Mouse (Mus musculus) mouse embryonic stem cell (cell line): ENCODE results near the gene Ccdc158.

Experiments
- in situ Hi-C, 2 experiments: fragments of 300-500 bp; cut with MboI; formaldehyde crosslinking; loops; 1 replicate in 1 of 2; 3 replicates in 1 of 2; pipeline ENCODE4 v1.14.3; 2019 to 2020; ENCODE audit warnings: low sequenced_read_pairs in 2 of 2, low pct_unique_long_range_greater_than_20kb in 1 of 2, mixed read lengths in 1 of 2; ENCODE audit not compliant: unreplicated experiment in 1 of 2

Gene Ccdc158

DNA sequence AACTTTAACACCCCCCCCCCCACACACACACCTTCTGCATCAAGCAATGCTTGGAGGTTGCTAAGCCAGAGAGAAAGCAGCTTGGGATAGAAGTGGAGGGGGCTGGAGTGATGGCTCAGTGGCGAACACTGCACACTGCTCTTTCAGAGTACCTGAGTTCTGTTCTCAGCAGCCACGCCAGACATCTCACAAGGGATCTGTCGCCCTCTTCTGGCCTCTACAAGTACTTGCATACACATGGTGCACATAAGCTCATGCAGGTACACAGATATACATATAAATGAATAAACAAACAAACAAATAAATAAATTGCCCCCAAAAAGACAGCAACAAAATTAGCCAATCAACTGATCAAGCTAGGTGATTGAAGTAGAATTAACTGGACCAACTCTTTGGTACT, 18.7 kb upstream of the Ccdc158 start:
- in situ Hi-C loops = no loop called here

DNA sequence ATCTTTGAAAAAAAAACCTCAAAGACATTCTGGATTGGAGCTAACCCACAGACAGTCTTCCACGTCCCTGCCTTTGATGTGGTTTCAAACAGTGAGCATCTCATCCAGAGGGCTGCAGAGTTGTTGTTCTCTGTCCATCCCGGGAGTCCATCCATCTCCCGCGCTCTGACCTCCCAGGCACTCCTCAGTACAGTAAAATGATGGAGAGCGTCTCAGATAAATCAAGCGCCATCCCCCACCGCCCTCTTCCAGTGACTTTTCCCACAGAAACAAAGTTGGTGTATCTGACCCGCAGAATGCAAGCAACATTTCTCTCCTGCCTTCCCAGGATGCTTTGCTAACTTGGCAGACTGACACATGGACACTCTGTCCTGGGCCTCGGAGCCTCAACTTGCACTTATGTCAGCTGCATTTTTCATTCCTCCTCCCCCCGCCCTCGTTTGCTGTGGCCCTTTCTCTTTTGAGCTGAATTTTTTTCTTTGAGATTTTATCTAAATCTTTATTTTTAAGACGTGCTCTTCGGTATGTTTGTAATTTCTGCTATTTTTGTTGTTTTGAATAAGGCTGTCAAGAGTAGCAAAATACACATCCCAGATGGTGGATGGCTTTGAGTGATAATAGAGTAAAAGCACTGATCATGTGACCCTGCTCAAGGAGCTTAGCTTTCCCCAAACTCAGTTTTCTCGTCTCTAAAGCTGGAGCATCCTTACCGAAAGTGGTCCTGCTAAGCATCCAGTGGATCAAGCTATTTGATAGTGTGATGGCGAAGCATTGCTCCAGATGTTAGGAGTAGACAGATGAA, 17.3 kb upstream of the Ccdc158 start:
- in situ Hi-C loops = no loop called here

DNA sequence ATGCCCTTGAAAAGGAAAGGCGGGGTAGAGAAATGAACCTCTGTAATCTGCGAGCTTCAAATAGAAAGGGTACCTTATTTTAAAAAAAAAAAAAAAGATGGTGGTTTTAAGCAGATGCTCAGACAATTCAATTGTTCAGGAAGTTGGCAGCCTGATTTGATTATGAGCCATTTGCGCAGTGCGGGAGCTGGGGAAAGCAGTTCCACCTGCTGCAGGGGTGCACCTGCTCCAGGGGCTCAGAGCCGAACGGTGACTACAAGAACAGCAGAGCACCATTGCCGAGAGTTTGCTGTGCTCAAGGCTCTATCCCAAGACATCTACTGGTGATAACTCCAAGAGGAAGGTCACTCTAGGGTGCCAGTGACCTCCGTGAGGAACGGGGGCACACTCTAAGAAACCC, 13.5 kb upstream of the Ccdc158 start:
- in situ Hi-C loops = no loop called here

DNA sequence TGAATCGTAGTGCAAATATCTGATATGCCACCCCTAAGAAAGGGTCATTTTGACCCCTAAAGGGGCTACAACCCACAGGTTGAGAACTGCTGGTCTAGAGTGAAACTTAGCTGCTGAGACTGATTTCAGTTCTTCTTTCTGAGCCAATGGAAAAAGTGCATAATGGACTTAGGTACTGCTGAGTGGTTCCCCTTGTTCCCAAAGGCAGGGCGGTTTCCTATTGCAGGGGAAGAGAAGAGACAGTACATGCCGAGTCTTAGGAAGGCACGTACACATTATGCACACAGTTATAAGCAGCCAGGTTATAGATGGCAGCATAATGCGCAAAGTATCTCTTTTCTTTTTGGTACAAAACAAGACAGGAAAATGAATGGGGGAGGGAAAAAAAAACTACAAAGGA, 13.1 kb upstream of the Ccdc158 start:
- in situ Hi-C loops = no loop called here

DNA sequence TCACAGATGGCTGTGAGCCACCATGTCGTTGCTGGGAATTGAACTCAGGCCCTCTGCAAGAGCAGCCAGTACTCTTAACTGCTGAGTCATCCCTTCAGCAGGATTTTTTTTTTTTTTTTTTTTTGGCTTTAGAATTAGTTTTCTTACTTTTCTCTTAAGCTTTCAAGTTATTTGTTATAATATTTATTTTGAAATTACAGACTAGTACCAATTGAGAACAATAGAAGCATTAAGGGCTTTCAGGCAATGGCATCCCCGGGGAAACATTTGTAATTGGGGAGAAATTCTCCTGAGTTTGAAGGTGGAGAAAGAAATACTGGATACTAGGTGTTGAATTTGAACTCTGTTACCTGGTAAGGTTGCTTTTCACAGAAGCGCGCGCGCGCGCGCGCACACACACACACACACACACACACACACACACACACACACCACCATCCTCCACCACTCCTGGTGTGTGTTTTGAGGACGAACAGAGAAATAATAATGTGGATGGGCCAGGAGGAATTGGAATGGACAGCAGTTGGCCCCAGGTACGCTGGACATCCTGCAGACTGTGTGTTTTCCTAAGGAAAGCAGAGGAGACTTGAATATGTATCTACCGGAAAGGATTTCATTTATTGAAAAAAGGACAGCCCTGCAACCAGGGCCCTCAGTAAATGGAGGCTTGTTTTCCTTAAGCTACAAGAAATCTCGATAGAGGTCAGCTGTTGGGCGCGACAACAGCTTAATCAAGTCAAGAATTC, 9.8 kb upstream of the Ccdc158 start:
- in situ Hi-C loops = loop anchor here in 1 of 2 experiments (5.0 kb wide), 1 partner anchor 32 kb away; no protein-coding TSS in a partner anchor

DNA sequence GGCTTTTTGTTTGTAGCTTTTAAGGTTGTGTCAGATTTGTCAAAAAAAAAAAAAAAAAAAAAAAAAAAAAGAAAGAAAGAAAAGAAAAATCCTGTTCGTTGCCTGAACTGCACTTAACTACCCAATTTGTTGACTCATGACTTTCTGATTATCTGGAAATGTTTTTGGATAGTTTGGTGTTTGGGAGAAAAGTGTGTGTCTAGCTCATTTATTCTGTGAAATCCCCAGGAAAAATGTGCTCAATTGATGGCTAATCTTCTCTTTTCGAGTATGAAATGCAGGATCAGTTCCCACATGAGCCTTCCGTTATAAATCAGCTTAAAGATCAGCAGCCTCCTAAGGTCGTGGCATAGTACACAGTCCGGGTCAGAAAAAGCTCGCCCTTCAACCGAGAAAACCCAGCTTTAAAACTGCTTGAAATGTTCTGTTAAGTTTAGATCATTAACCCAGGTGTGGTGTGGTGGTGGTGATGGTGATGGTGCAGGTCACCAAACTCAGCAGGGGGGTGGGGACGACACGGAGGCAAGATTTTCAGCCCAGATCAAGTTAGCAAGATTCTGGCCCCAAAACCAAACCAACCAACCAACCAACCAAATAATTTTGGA, 8.9 kb upstream of the Ccdc158 start:
- in situ Hi-C loops = loop anchor here in 1 of 2 experiments (5.0 kb wide), 1 partner anchor 33 kb away; no protein-coding TSS in a partner anchor

DNA sequence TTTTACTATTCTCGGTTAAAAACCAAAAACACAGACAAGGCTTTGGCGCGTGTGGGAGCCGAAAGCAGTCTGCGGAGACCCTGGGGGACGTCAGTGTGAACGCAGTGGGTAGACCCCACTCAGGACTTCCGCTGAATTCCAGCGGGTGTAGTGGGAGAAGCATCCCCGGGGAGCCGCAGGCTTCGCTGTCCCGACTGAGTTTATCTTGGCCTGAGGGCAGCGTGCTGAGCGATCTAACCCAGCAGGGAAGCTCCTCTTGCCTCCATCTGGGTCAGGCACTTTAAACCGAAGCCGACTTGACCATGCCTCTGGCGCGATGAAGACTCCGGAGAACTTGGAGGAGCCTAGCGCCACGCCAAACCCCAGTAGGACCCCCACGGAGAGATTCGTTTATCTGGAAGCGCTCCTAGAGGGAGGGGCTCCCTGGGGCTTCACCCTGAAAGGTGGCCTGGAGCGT, 8.3 kb upstream of the Ccdc158 start, which contains the start of gene Shroom3:
Shroom3 (plus strand) TSS at position 85 of the 457 bp plus-strand sequence.
- in situ Hi-C loops = loop anchor here in 1 of 2 experiments (5.0 kb wide), 1 partner anchor 34 kb away; no protein-coding TSS in a partner anchor

DNA sequence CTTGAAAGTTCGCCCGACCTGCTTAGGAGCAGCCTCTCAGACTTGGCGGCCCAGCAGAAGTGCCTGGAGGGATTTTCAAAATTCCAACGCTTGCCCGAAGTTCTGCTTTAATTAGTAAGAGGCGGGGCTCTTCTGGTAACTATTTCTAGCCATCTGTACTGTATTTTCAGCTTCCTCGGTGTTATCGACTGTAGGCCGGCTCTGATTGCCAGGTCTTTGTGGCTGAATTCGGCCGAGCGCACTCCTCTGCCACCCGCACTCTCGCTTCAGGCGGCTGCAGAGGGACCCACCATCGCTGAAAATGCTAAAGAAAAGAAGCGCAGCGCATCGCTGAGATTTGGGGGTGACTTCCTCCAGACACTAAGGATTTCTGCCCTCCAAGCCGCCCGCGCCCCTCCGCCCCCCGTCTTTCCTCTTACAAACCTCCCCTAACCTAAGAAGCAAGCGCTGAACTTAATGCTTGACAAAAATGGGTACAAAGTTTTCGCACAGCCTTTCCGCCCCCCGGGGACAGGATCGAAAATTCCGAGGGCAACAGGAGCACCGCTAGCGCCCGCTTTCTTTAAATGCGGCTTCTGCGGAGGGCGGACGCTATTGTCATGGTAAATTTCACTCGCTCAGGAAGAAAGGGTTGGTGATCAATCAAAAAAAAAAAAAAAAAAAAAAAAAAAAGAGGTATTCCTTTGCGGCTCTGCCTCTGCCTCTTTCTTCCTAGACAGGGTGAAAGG, 7.7 kb upstream of the Ccdc158 start:
- in situ Hi-C loops = loop anchor here in 1 of 2 experiments (5.0 kb wide), 1 partner anchor 35 kb away; no protein-coding TSS in a partner anchor

DNA sequence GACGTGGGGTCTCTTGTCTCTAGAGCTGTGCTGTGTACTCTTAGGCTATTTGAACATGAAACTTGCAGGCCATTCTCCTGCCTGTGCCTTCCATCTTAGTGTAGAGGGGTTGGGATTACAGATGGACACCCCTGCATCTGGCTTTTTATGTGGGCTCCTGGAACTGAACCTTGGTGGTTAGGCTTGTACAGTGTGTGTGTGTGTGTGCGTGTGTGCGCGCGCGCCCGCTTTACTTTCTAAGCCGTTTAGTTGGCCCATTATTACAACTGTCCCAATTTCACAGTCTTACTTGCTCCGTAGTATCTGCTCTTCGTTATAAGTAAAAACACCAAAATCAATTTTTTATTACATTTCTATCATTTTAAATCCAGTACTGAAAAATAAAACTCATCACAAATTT, 6.8 kb upstream of the Ccdc158 start:
- in situ Hi-C loops = loop anchor here in 1 of 2 experiments (5.0 kb wide), 1 partner anchor 35 kb away; no protein-coding TSS in a partner anchor

DNA sequence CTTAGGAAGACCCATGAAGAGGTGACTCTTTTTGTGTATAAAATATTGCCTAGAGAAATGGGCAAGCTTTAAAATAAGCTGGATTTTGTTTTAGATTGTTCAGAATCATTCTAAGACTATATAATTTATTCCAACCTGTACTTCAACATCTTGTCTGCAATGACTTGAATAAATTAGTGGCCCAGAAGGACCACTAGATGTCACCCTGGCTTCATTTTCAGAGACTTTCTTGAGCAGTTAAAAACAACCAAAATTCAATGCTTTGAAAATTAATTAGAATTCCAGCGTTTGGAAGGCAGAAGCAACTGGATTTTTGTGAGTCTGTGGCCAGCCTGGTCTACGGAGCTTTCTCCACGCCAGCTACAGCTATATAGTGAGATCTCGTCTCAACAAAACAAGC, 4.4 kb upstream of the Ccdc158 start:
- in situ Hi-C loops = no loop called here

DNA sequence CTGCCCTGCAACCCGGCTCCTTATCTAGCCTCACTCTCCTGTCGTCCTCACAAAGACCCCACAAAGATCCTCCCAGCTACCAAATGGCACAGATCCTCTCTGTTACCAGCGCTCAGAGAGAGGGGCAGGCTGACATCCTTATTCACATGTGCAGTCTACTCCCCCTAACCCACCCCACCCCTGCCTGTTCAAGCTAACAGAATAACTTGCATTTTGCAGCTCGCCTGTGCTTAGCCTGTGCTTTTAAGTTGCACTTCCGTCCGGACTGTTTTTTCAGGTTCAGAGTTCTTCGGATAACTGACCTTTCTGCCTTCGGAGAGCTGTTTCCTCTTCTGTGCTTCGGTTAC, 476 bp upstream of the Ccdc158 start:
- in situ Hi-C loops = no loop called here

DNA sequence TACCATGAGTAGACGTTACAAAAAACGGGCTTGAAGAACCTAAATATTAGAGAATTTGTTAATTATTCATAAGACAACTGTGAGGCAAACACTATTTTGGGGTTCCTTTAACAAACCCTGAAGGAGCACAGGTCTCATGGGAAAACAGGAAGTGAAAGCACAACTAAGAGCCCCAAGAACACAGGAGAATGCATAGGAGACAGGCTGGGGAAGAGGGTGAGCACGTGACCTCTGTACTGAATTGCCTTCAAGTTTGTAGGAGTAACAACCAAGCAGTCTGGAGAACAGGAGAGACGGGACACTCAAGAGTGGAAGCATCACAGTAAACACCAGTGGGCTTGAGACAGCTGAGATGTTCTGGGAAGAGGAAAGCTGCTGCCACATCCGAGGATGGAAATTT, 8.2 kb downstream of the Ccdc158 start:
- in situ Hi-C loops = no loop called here

DNA sequence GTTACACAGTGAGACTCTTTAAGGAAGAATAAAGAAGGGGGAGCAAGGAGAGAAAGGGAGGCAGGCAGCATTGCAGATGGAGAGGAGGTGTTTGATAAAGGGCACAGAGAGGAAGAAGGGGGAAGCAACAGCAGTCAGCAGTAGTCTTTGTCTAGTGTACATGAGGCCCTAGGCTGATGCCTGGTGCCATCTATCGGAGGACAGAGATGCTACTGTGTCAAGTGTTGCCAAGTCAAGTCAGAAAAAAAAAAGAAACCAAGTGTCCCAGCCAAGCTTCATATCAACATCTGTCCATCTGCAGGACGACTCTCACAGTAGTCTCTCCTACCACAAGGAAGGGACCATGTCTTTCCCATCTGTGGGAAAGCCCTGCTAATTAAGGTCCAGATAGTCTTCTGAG, 10.8 kb downstream of the Ccdc158 start:
- in situ Hi-C loops = no loop called here

DNA sequence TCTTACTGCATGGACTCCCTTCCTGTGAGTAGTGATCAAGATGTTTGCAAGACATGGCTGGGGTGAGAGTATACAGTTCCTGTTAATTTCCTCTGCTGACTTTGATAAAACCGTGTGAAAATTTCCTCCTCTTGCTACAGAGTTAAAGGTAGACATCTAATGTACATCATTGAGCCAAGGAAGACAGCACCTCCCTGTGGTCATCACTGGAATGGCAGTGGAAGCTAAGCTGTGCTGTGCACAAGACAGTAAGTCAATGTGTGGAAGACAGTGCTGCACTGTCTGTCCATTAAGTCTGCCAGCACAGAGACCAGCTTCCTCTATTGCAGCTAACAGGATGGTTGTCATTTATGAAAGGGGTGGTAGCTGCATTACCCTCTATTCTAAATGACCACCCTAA, 18.8 kb downstream of the Ccdc158 start:
- in situ Hi-C loops = no loop called here

DNA sequence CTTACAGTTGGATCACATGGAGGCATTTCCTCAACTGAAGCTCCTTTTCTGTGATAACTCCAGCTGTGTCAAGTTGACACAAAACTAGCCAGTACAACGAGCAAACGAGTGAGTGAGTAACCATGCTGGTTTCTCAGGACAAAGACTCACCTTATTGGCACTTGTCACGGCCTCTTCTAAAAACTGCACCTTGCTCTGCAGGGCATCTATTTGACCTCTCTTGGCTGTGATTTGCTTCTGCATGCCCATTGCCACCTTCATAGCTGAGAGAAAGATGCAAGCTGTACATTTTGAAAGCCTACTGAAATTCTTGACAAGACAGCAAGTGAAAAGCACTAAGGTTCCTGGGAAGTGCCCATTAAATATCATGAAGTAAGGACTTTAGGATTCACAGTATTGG, 34.2 kb downstream of the Ccdc158 start:
- in situ Hi-C loops = no loop called here

DNA sequence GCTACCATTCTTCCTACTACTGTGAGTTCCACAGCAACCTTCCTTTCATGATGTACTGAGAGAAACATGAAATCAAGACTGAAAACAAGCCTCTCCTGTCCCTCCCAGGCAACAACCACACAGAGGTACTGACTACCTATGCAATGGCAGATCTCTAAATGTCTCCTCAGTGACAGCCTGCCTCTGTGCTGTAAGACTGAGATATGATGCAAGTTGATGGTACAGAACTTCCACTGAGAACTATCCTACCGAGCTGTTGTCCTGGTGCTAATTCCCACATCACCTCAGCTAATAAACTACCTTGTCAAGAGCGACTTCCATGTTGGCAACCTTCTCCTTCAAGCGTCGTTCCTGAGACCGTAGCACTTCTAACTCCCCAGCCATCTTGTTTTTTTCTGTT, 39.2 kb downstream of the Ccdc158 start:
- in situ Hi-C loops = no loop called here

DNA sequence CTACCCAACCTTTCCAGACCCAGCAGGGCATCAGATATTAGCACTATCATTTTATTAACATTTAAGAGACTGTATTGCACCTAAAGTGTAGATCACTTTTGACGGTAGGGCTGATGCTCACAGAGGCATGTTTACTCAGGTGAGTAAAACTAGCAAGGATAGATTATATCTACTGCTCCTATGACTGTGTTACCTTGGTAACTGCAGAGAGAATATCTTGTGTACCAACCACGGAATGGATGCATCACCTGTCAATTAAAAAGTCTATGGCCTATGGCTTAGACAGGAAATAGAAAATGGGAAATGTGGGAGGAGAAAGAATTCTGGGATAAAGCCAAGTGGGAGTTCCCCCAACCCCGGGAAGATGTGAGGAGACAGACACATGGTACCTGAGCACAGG, 40.2 kb downstream of the Ccdc158 start:
- in situ Hi-C loops = no loop called here

DNA sequence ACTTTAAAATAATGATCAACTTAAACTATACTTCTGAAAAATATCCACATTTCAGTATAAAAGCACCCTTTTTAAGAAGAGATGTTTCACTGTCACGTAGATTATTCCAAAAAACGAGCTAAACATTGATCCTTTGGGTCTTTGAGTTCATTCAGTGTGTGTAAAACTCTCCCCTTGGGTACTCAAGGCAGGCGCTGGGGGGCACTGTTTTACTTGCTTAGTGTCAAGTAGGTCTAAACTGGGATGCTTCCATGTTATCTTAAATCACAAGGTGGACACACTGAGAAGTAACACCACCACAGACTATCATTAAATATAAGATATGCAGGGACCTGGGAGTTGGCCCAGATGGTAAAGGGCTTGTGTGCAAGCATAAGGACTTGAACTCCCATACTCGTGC, 41.5 kb downstream of the Ccdc158 start:
- in situ Hi-C loops = no loop called here

DNA sequence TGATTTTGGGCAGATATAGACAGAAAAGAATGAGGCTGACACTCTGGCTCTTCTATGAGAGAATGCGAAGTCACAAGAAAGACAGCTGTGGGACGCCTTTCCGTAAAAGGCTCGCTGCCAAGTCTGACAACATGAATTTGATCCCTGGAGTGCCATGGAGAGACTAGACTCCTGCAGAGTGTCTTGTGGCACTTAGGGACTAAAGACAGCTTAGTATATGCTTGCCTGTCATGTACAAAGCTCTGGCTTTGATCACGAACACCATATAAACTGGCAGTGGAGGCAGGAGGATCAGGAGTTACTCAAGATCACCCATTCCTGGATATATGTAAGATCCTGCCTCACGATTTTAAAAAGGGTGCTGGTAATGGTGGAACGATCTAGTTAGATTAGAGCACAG, 47.2 kb downstream of the Ccdc158 start:
- in situ Hi-C loops = no loop called here
